Mouse (Mus musculus): ENCODE data around the gene Kat6b. TPM values are rescaled to one million over a fixed set of nuclear protein-coding genes. Genes with fewer than 3 reads are reported as not detected.
"Not testable (repeated sequence)": the region's sequence is repeated elsewhere in the genome, so short reads cannot be mapped to it uniquely, and the experiment has no call there.

Gene Kat6b
- total and polyA plus RNA-seq, 3 experiments = 2.3 to 10.9 (median 8.0) TPM

- dilution Hi-C loops (cut with MboI; ENCODE audit: extremely low pct_ligation_motif_present, extremely low pct_unique_long_range_greater_than_20kb, low sequenced_read_pairs) = no loop called here
- Histone ChIP-seq H3K4me3 (replicated peaks in 1 of 3; ENCODE audit: low read depth in 2 of 3, low read length in 2 of 3, poor library complexity in 1 of 3) (no peak overlapping the region), H3K79me2 (replicated peaks; ENCODE audit: control insufficient read depth, extremely low read depth, insufficient read depth, poor library complexity, severe bottlenecking) (peaks cover 21% of the 10 kb centered on the region), H3K9ac (ENCODE audit: insufficient read depth, low read depth) (no peak overlapping the region), H3K27ac (ENCODE audit: insufficient read depth, low read depth) (no peak overlapping the region), H3K9me3 (replicated peaks; ENCODE audit: low read length) (no peaks in the 10 kb centered on the region), H3K4me1 (ENCODE audit: control insufficient read depth in 1 of 2, insufficient read depth in 2 of 2) (peaks cover 4 to 10% of the 10 kb centered on the region in 2 experiments), H3K4me2 (ENCODE audit: insufficient read depth, low read depth, poor library complexity, severe bottlenecking) (no peak overlapping the region), H3K27me3 (replicated peaks) (no peaks in the 10 kb centered on the region), H3K36me3 (replicated peaks in 1 of 2; ENCODE audit: control insufficient read depth in 1 of 2, insufficient read depth in 1 of 2, low read length in 1 of 2) (no peaks in the 10 kb centered on the region)
- in situ Hi-C loops (cut with MboI; ENCODE audit: low pct_ligation_motif_present, low pct_unique_long_range_greater_than_20kb, low sequenced_read_pairs) = loop anchor here (25.0 kb wide), 1 partner anchor 251 kb away; no protein-coding TSS in a partner anchor
- TF ChIP-seq RCOR1 (conservative IDR thresholded peaks at IDR 0.05; ENCODE audit: low read depth, low read length) (no peak), TBP (conservative IDR thresholded peaks at IDR 0.05; ENCODE audit: low read depth, low read length) (no peak), ZNF384 (IDR thresholded peaks at IDR 0.05; ENCODE audit: low read depth, low read length) (no peak)
- no peak for DNase-seq (ENCODE audit: extremely low read depth)
Observed at GRCm38 (mm10) chr14:21485961-21486520, 4.8 kb downstream of the Kat6b start.

DNA sequence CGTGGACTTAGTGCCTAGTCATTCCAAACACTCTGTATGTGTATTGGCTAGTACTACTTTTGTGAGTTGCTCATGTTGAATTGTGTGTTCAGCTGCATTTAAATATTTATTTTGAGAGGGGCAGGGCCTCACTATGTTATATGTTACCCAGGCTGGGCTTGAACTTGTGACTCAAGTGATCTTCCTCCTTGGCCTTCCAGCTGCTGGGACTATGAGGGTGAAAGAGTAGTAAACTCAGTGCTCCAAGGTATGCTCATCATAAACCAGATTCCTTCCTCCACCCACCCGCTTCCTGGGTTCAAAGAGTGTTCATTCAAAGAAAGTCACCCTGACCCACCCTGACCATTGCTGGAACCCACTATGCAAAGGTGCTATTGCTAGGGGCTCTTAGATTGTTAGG is 5.9 kb downstream of the Kat6b start:
- dilution Hi-C loops (cut with MboI; ENCODE audit: extremely low pct_ligation_motif_present, extremely low pct_unique_long_range_greater_than_20kb, low sequenced_read_pairs); H3K9ac ChIP-seq (ENCODE audit: insufficient read depth, low read depth); H3K9me3 ChIP-seq (replicated peaks; ENCODE audit: low read length); H3K4me1 ChIP-seq (ENCODE audit: control insufficient read depth in 1 of 2, insufficient read depth in 2 of 2); H3K27ac ChIP-seq (ENCODE audit: insufficient read depth, low read depth); H3K4me2 ChIP-seq (ENCODE audit: insufficient read depth, low read depth, poor library complexity, severe bottlenecking); H3K36me3 ChIP-seq (replicated peaks in 1 of 2; ENCODE audit: control insufficient read depth in 1 of 2, insufficient read depth in 1 of 2, low read length in 1 of 2); H3K4me3 ChIP-seq (replicated peaks in 1 of 3; ENCODE audit: low read depth in 2 of 3, low read length in 2 of 3, poor library complexity in 1 of 3); DNase-seq (ENCODE audit: extremely low read depth); H3K27me3 ChIP-seq (replicated peaks): not testable (repeated sequence)
- H3K79me2 ChIP-seq (replicated peaks; ENCODE audit: control insufficient read depth, extremely low read depth, insufficient read depth, poor library complexity, severe bottlenecking) = peaks cover 22% of the 10 kb centered on the region
- in situ Hi-C loops (cut with MboI; ENCODE audit: low pct_ligation_motif_present, low pct_unique_long_range_greater_than_20kb, low sequenced_read_pairs) = loop anchor here (25.0 kb wide), 1 partner anchor 250 kb away; no protein-coding TSS in a partner anchor

DNA sequence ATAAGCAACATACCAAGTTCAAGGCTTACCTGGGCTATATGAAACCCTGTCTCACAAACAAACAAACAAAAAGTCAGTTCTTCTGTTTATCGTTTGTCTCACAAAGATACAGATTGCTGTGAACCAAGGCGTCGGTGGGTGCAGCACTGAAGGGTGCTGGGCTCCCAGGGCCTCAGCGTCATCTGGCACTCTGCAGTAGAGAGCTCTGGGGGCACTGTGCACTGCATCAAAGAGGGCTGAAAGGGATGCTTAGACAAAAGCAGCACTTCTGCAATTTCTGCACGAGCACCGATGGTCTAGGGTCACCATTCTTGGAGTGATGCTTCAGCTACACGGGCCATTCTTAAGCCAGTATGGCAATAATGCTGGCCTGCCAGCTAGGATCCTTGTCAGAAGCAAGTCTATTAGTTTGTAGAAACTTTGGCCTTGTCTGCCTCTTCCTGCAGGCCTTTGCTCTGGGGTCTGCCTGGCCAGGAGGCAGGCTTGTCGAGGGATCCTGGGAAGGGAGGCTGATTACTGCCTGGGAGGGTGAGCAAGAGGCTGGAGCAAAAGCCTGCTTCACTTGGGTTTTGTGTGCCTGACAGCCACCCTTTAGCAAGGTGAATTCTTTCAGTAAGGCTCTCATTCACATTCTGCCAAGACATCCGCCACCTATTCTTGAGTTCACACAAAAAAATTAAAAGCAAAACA is 7.3 kb downstream of the Kat6b start:
- in situ Hi-C loops (cut with MboI; ENCODE audit: low pct_ligation_motif_present, low pct_unique_long_range_greater_than_20kb, low sequenced_read_pairs) = loop anchor here (25.0 kb wide), 1 partner anchor 249 kb away; no protein-coding TSS in a partner anchor
- dilution Hi-C loops (cut with MboI; ENCODE audit: extremely low pct_ligation_motif_present, extremely low pct_unique_long_range_greater_than_20kb, low sequenced_read_pairs); H3K9me3 ChIP-seq (replicated peaks; ENCODE audit: low read length); H3K4me1 ChIP-seq (ENCODE audit: control insufficient read depth in 1 of 2, insufficient read depth in 2 of 2); H3K4me3 ChIP-seq (replicated peaks in 1 of 3; ENCODE audit: low read depth in 2 of 3, low read length in 2 of 3, poor library complexity in 1 of 3); H3K9ac ChIP-seq (ENCODE audit: insufficient read depth, low read depth); H3K27ac ChIP-seq (ENCODE audit: insufficient read depth, low read depth); H3K4me2 ChIP-seq (ENCODE audit: insufficient read depth, low read depth, poor library complexity, severe bottlenecking); H3K27me3 ChIP-seq (replicated peaks); H3K36me3 ChIP-seq (replicated peaks in 1 of 2; ENCODE audit: control insufficient read depth in 1 of 2, insufficient read depth in 1 of 2, low read length in 1 of 2); DNase-seq (ENCODE audit: extremely low read depth): not testable (repeated sequence)
- peaks cover 19% of the 10 kb centered on the region for H3K79me2 ChIP-seq (replicated peaks; ENCODE audit: control insufficient read depth, extremely low read depth, insufficient read depth, poor library complexity, severe bottlenecking)

DNA sequence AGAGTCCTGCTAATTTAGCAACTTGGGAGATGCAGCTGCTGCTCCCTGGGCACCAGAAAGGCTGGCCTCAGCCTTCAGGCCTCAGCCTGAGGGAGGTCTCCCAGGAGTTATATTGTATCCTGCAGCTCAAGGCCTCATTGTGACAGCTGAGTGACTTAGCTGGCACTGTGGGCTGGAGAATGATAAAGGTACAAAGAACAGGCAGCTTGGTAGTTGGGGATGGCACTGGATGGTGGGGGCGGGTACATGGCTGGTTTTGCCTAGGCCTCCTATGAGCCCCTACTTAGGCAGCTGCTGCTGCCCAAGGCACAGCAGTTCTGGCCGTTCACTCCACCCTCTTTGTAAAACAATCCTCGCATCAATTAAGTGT is 7.9 kb downstream of the Kat6b start:
- no peak for DNase-seq (ENCODE audit: extremely low read depth)
- Histone ChIP-seq H3K4me1 (ENCODE audit: control insufficient read depth in 1 of 2, insufficient read depth in 2 of 2) (0 out of 4 replicates have a peak, but pooled peaks cover 0 to 2% of the 10 kb centered on the region in 2 experiments), H3K4me2 (ENCODE audit: insufficient read depth, low read depth, poor library complexity, severe bottlenecking) (no peak overlapping the region), H3K4me3 (replicated peaks in 1 of 3; ENCODE audit: low read depth in 2 of 3, low read length in 2 of 3, poor library complexity in 1 of 3) (no peak overlapping the region), H3K36me3 (replicated peaks in 1 of 2; ENCODE audit: control insufficient read depth in 1 of 2, insufficient read depth in 1 of 2, low read length in 1 of 2) (peaks cover 0 to 2% of the 10 kb centered on the region in 2 experiments), H3K9me3 (replicated peaks; ENCODE audit: low read length) (no peaks in the 10 kb centered on the region), H3K9ac (ENCODE audit: insufficient read depth, low read depth) (no peak overlapping the region), H3K27me3 (replicated peaks) (no peaks in the 10 kb centered on the region), H3K79me2 (replicated peaks; ENCODE audit: control insufficient read depth, extremely low read depth, insufficient read depth, poor library complexity, severe bottlenecking) (peaks cover 16% of the 10 kb centered on the region), H3K27ac (ENCODE audit: insufficient read depth, low read depth) (no peak overlapping the region)
- no peak for TF ChIP-seq MAZ (IDR thresholded peaks at IDR 0.05; ENCODE audit: low read depth, low read length)
- no peak for TF ChIP-seq JUN (IDR thresholded peaks at IDR 0.05; ENCODE audit: insufficient read depth, low read depth, low read length)
- no peak for TF ChIP-seq MAX (IDR thresholded peaks at IDR 0.05; ENCODE audit: low read length)
- TF ChIP-seq MYC (IDR thresholded peaks at IDR 0.05; ENCODE audit: low read depth, low read length) = no peak
- dilution Hi-C loops (cut with MboI; ENCODE audit: extremely low pct_ligation_motif_present, extremely low pct_unique_long_range_greater_than_20kb, low sequenced_read_pairs) (no loop called here), in situ Hi-C loops (cut with MboI; ENCODE audit: low pct_ligation_motif_present, low pct_unique_long_range_greater_than_20kb, low sequenced_read_pairs) (loop anchor here (25.0 kb wide), 1 partner anchor 248 kb away; no protein-coding TSS in a partner anchor)

Measured in CH12.LX (cell line).